Mouse (Mus musculus) intestine, embryonic 15.5 days (tissue): Measurements from ENCODE around the gene Taf5l. TPM values are rescaled to one million over a fixed set of nuclear protein-coding genes. Genes with fewer than 3 reads are reported as not detected.

Experiments
- ATAC-seq: fragments of 200-750 bp; cut with Nextera tagmentation; 2 replicates; pipeline ENCODE4 v1.8.0; 2017; ENCODE audit warnings: moderate TSS enrichment, moderate library complexity
- H3K27ac ChIP-seq: fragments of 300-500 bp; sonication (generic); 2 replicates; pipeline ENCODE4 v1.5.1; 2015; ENCODE audit warnings: mild to moderate bottlenecking, inconsistent platforms
- H3K27me3 ChIP-seq: fragments of 300-500 bp; sonication (generic); replicated peaks from 2 replicates; pipeline ENCODE4 v1.6.1; 2015; ENCODE audit warnings: inconsistent platforms
- H3K36me3 ChIP-seq: fragments of 300-500 bp; sonication (generic); 2 replicates; pipeline ENCODE4 v1.6.1; 2015; ENCODE audit warnings: inconsistent platforms
- H3K4me1 ChIP-seq: fragments of 300-500 bp; sonication (generic); replicated peaks from 2 replicates; pipeline ENCODE4 v1.6.1; 2015; ENCODE audit warnings: inconsistent platforms
- H3K4me2 ChIP-seq: fragments of 300-500 bp; sonication (generic); replicated peaks from 2 replicates; pipeline ENCODE4 v1.6.1; 2015; ENCODE audit warnings: mild to moderate bottlenecking, inconsistent platforms
- H3K4me3 ChIP-seq: fragments of 300-500 bp; sonication (generic); replicated peaks from 2 replicates; pipeline ENCODE4 v1.5.1; 2015; ENCODE audit warnings: inconsistent platforms
- H3K9ac ChIP-seq: fragments of 300-500 bp; sonication (generic); 2 replicates; pipeline ENCODE4 v1.6.1; 2015; ENCODE audit warnings: inconsistent platforms
- H3K9me3 ChIP-seq: fragments of 300-500 bp; sonication (generic); 2 replicates; pipeline ENCODE4 v1.6.1; 2016; ENCODE audit warnings: inconsistent platforms
- WGBS: fragments of 180-500 bp; shearing (Covaris S2); methylation state at CpG from one replicate; pipeline ENCODE4 v1.1.7; 2015; 5-methylcytosine and 5-hydroxymethylcytosine counted together
- polyA plus RNA-seq: library from polyadenylated mRNA; unstranded; fragments of >200 nt; fragmentation: Nextera tagmentation; extraction: Ambion mirVana; gene quantifications from 2 replicates; pipeline ENCODE4 v1.2.1, GENCODE M21; 2015

Taf5l gene
- 40.0 and 40.6 TPM in 2 replicates for polyA plus RNA-seq

DNA sequence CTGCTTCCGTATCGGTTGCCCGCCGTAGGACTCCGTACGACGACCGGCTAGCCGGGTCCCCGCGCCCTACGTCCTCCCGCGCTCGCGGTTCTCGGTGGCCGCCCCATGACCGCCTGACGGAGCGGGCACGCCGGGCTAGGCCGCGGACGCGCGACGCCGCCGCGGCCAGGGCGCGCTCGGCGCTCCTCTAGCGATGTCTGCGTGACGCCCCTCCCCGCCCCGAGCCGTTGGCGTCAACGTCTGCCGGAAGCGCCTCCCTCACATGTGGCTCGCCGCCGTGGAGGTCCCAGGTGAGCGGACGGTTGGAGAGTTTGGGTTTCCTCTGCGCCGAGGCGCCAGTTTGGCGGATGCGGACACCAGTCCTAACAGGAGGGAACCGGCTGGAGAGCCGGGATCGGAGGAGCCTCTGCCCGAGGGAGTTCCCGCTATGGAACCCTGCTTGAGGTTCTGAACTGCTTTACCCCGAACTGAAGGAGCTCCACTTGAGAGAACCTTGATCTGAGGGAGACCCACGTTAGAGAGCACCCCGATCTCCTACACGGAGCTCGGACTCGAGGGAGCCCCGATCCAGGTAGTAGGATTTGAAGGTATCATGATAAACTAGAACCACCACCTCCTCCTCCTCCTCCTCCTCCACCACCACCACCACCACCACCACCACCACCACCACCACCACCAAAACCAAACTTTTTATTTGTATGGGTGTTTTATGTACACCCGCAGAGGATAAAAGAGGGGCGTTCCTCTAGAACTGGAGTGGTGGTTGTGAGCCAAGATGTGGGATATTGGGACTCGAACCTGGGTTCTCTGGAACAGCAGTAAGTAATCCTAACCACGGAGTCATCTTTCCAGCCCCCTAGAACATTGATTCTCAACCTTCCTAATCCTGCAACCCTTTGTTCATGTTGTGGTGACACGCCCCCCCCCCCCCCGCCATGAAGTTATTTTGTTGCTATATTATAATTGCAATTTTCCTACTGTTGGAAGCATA is at the start of gene Taf5l, which contains the start of gene Urb2:
TSS of gene Taf5l (minus strand) at position 161 of the 991 bp plus-strand sequence.
TSS of gene Urb2 (plus strand) at position 272 of the 991 bp plus-strand sequence.
- Histone ChIP-seq H3K36me3 (peaks cover 6% of the 10 kb centered on the region; the same call in 1 of the 2 replicates), H3K4me3 (peak within 1 kb of the TSS; percentile 79), H3K9me3 (no peaks in the 10 kb centered on the region), H3K9ac (peak within 1 kb of the TSS; percentile 77), H3K4me2 (peak within 1 kb of the TSS; percentile 73), H3K27ac (peak within 1 kb of the TSS; percentile 85), H3K4me1 (peaks cover 11% of the 10 kb centered on the region), H3K27me3 (no peaks in the 10 kb centered on the region)
- ATAC-seq: peak; percentile 94
- WGBS: under 1% methylated on average over 74 of the region's 74 CpGs

DNA sequence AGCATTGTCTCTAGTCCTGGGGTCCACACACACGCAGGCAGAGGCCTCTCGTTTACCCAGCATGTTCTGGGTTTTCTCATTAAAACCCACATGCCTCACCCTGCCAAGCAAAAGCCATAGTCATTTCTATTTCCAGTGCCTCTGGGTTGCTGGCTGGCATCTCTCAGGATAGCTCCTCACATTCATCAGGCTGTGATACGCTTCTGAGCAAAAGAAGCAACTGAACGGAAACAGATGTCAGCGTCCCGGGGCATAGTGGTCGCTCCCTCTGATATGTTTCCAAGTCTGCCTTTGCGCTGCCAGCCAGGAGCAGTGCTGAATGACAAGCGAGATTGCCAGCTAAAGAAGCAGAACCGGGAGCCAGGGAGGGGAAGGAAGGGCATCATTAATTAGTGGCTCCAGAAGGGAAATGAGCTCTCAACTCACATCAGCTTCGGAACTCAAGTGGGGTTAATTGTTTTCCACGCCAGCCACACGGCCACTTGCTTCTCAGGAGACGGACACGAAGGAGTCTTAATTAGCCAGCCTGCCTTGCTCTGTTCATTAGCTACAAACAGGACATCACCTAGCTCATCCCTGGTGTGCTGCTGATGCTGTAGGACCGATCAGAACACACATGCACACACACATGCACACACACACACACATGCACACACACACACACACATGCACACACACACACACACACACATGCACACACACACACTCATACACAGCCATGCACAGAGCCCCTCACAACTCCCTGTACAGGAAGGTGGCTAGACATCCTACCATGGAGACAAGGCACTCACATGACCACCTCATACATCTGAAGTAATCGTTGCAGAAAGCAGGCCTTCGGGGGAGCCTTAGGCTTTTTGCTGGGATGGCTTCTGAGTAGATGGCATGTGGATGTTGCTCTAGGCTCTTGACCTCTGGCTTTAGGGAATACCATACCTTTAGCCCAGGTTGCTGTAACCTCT is 49.4 kb upstream of the Taf5l start:
- no peak overlapping the region for H3K4me2 ChIP-seq
- no peak overlapping the region for H3K27ac ChIP-seq
- no peak overlapping the region for H3K4me3 ChIP-seq
- no peaks in the 10 kb centered on the region for H3K36me3 ChIP-seq
- WGBS: 54% methylated on average over 18 of the region's 18 CpGs
- no peak for ATAC-seq
- no peak overlapping the region for H3K9ac ChIP-seq
- H3K4me1 ChIP-seq: no peaks in the 10 kb centered on the region
- no peaks in the 10 kb centered on the region for H3K9me3 ChIP-seq
- H3K27me3 ChIP-seq: no peaks in the 10 kb centered on the region

DNA sequence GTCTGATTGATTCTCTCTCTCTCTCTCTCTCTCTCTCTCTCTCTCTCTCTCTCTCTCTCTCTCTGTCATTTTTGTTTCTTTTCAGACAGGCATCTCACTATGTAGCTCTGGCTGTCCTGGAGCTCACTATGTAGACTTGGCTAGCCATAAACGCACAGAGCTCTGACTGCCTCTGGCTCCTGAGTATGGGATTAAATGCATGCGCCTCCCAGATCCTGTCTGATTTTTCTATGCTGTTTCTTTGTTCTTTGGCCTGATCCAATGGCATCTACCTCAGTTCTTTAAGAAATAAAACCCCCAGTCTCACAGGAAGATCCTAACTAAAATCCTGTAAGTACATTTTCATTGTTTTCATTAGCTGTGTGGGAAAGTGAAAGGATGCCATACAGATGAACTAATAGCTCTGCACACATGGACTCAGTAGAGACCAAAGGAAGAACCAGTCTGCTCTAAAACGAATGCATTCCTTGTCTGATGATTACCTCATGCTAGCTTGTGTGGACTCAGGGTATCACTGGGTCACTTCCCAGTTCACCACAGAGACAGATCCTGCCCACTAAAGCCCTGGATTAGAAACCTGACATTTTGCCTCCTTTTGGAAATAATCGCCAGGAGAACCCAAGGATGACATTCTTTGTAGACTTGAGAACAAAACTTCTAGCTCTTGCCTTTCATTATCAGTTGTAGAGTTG is 46.0 kb upstream of the Taf5l start:
- 71% methylated on average over 4 of the region's 4 CpGs for whole genome bisulfite sequencing
- no peaks in the 10 kb centered on the region for H3K4me1 ChIP-seq
- H3K4me3 ChIP-seq: no peak overlapping the region
- no peak for ATAC-seq
- H3K9me3 ChIP-seq: no peaks in the 10 kb centered on the region
- H3K9ac ChIP-seq: no peak overlapping the region
- no peaks in the 10 kb centered on the region for H3K27me3 ChIP-seq
- no peak overlapping the region for H3K4me2 ChIP-seq
- H3K36me3 ChIP-seq: no peaks in the 10 kb centered on the region
- H3K27ac ChIP-seq: no peak overlapping the region

DNA sequence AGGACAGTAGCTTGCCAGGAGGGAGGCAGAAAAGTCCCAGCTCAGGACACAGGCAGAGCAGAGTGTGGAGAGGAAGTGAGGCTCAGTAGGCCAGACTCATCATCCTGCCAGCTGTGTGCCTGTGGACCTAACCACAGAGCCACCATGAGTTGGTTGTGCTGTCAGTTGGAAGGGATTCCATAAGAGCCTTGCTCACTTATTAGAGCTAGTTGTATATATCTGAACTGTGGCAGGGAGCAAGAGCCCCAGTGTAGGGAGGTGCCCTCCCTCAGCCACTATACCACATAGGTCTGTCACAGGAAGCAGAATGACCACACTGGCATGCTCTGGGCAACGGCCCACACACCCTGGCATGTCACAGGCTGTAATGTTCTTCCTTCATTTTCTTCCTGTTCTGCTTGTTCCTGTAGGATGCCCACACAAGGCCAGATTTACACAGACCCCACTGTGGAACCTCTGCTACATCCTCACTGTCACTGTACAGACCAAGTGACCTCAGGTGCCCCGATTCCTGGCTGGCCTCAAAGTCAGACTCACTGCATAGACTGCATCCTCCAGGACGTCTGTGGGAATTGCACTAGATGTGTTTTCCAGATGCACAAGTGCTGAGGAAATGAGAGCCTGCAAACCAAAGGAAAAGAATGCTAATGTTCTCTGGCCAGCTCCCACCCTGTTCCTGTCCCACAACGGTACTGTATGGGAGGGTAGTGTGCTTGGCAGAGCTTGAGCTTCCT is 45.3 kb upstream of the Taf5l start:
- H3K36me3 ChIP-seq: no peaks in the 10 kb centered on the region
- no peaks in the 10 kb centered on the region for H3K27me3 ChIP-seq
- H3K9me3 ChIP-seq: no peaks in the 10 kb centered on the region
- no peak overlapping the region for H3K4me2 ChIP-seq
- no peak overlapping the region for H3K9ac ChIP-seq
- 62% methylated on average over 4 of the region's 4 CpGs for WGBS
- no peak for ATAC-seq
- no peak overlapping the region for H3K27ac ChIP-seq
- no peaks in the 10 kb centered on the region for H3K4me1 ChIP-seq
- H3K4me3 ChIP-seq: no peak overlapping the region

GRCm38 (mm10) chr8:124056832-124057655 is 35.8 kb upstream of the Taf5l start:
- no peak for ATAC-seq
- no peaks in the 10 kb centered on the region for H3K9me3 ChIP-seq
- H3K27me3 ChIP-seq: no peaks in the 10 kb centered on the region
- H3K27ac ChIP-seq: no peak overlapping the region
- no peaks in the 10 kb centered on the region for H3K36me3 ChIP-seq
- no peak overlapping the region for H3K4me2 ChIP-seq
- no peaks in the 10 kb centered on the region for H3K4me1 ChIP-seq
- no peak overlapping the region for H3K4me3 ChIP-seq
- H3K9ac ChIP-seq: no peak overlapping the region
- 73% methylated on average over 11 of the region's 11 CpGs for WGBS

- no peak for ATAC-seq
Observed at GRCm38 (mm10) chr8:124052568-124052967, 31.4 kb upstream of the Taf5l start.

DNA sequence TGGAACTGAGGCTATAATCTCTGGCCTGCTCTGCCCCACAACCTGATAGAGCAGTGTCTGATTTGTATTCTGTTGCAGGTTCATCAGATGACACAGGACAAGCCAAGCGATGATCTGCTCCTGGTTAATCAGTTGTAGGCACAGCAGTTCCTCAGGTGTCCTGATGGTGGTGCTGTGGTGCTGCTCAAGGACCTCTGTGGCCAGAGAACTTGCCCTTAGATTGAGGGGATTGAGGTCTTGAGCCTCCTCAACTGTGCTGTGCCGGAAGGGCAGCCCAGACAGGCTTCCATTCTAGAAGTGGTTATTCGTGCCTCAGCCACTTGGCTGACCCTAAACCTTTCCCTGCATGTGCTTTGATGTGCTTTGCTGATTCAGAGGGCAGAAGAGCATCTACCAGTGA is 30.9 kb upstream of the Taf5l start:
- no peaks in the 10 kb centered on the region for H3K27me3 ChIP-seq
- no peak overlapping the region for H3K9ac ChIP-seq
- H3K36me3 ChIP-seq: peaks cover 5% of the 10 kb centered on the region; the same call in 1 of the 2 replicates
- H3K27ac ChIP-seq: no peak overlapping the region
- H3K9me3 ChIP-seq: no peaks in the 10 kb centered on the region
- no peak overlapping the region for H3K4me3 ChIP-seq
- no peak overlapping the region for H3K4me2 ChIP-seq
- no peaks in the 10 kb centered on the region for H3K4me1 ChIP-seq
- 26% methylated on average over 3 of the region's 3 CpGs for WGBS
- ATAC-seq: peak; percentile 51

More at GRCm38 (mm10) chr8:124052568-124052967, 31.4 kb upstream of the Taf5l start:
- no peaks in the 10 kb centered on the region for H3K9me3 ChIP-seq
- H3K9ac ChIP-seq: no peak overlapping the region
- H3K4me2 ChIP-seq: no peak overlapping the region
- peaks cover under 1% of the 10 kb centered on the region; the same call in 1 of the 2 replicates for H3K36me3 ChIP-seq
- no peak overlapping the region for H3K27ac ChIP-seq
- no peaks in the 10 kb centered on the region for H3K27me3 ChIP-seq
- H3K4me3 ChIP-seq: no peak overlapping the region
- H3K4me1 ChIP-seq: no peaks in the 10 kb centered on the region
- 45% methylated on average over 4 of the region's 4 CpGs for WGBS

GRCm38 (mm10) chr8:124045856-124046255 is 24.7 kb upstream of the Taf5l start:
- Histone ChIP-seq H3K4me1 (no peaks in the 10 kb centered on the region), H3K4me2 (no peak overlapping the region), H3K36me3 (peaks cover 14% of the 10 kb centered on the region; the same call in 1 of the 2 replicates), H3K9ac (no peak overlapping the region), H3K27ac (no peak overlapping the region), H3K9me3 (no peaks in the 10 kb centered on the region), H3K27me3 (no peaks in the 10 kb centered on the region), H3K4me3 (no peak overlapping the region)
- 79% methylated on average over 8 of the region's 8 CpGs for WGBS
- no peak for ATAC-seq

DNA sequence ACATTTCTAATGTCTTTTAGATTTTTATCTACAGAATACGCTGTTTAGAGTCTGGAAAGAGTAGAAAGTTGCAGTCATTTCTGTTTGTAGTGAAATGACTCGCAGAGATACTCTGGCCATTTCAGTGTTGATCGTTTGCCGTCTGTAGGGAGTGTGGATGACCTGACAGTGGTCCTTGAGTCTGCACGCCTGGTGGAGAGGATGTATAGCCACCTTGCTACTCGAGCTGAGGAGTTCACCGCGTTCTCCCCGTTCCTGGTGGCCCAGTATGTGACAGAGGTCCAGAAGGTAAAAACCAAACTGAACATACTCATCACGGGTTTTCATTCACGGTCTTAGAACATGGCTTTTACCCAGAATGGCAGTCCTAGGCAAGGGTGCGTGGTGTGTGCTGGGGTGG is 23.7 kb upstream of the Taf5l start:
- Histone ChIP-seq H3K9me3 (no peaks in the 10 kb centered on the region), H3K36me3 (peaks cover 19% of the 10 kb centered on the region; the same call in 1 of the 2 replicates), H3K27ac (no peak overlapping the region), H3K4me3 (no peak overlapping the region), H3K4me2 (no peak overlapping the region), H3K4me1 (no peaks in the 10 kb centered on the region), H3K27me3 (no peaks in the 10 kb centered on the region), H3K9ac (no peak overlapping the region)
- ATAC-seq: no peak
- 91% methylated on average over 12 of the region's 12 CpGs for WGBS

DNA sequence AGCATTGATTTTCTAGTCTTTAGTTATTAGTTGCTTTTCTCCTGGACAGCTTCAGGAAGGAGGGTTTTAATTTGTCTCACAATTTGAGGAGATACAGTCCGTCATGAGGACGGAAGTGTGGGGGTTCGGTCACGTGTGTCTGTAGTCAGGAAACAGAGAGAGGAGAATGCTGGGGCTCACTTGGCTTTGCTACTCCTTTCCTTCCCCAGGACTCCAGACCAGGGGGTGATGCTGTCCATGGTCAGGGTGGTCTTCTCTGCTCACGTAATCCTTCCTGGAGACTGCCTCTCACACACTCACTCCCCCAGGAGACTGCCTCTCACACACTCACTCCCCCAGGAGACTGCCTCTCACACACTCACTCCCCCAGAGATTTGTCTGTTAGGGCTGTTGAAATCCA is 23.2 kb upstream of the Taf5l start:
- no peak overlapping the region for H3K27ac ChIP-seq
- WGBS: 95% methylated on average over 5 of the region's 5 CpGs
- no peak for ATAC-seq
- H3K27me3 ChIP-seq: no peaks in the 10 kb centered on the region
- H3K9ac ChIP-seq: no peak overlapping the region
- no peaks in the 10 kb centered on the region for H3K4me1 ChIP-seq
- no peaks in the 10 kb centered on the region for H3K9me3 ChIP-seq
- no peak overlapping the region for H3K4me2 ChIP-seq
- peaks cover 21% of the 10 kb centered on the region; the same call in 1 of the 2 replicates for H3K36me3 ChIP-seq
- no peak overlapping the region for H3K4me3 ChIP-seq
